ENCODE assay signal across 8 mouse cellular contexts in genomic region chr3:101713138-101713638, GRCm38 (mm10).
DNase-seq lines count a peak whose midpoint lies in the region; ATAC-seq lines count a peak whose summit lies in the region.

No protein-coding gene starts in this region.

- H3K4me3 ChIP-seq in lung, embryonic 16.5 days (ENCODE audit: low read length) = no peak overlapping the region
- no peak overlapping the region for H3K4me3 ChIP-seq in forebrain, embryonic 11.5 days (ENCODE audit: low read depth, low read length)
- H3K4me3 ChIP-seq in midbrain, embryonic 16.5 days (ENCODE audit: low read depth, low read length) = no peak overlapping the region

- 22% methylated on average over 11 of the region's 11 CpGs for WGBS in lung, embryonic 16.5 days
- 24% methylated on average over 11 of the region's 11 CpGs for WGBS in forebrain, embryonic 11.5 days
- 17% methylated on average over 11 of the region's 11 CpGs for WGBS in midbrain, embryonic 16.5 days

- no peaks in the 10 kb centered on the region for H3K9me3 ChIP-seq in lung, embryonic 16.5 days (ENCODE audit: control insufficient read depth, low read length)
- no peaks in the 10 kb centered on the region for H3K9me3 ChIP-seq in forebrain, embryonic 11.5 days (ENCODE audit: control insufficient read depth, low read length)
- no peaks in the 10 kb centered on the region for H3K9me3 ChIP-seq in midbrain, embryonic 16.5 days (replicated peaks; ENCODE audit: control insufficient read depth, low read length, poor library complexity, severe bottlenecking)

- peak overlapping the region; percentile 47 for H3K27ac ChIP-seq in lung, embryonic 16.5 days (ENCODE audit: low read length)
- H3K27ac ChIP-seq in forebrain, embryonic 11.5 days (ENCODE audit: low read depth, low read length) = no peak overlapping the region
- 0 out of 2 replicates have a peak overlapping the region, but pooled peaks have one; percentile 11 for H3K27ac ChIP-seq in midbrain, embryonic 16.5 days (ENCODE audit: low read length)

- peak overlapping the region; percentile 52 for H3K9ac ChIP-seq in lung, embryonic 16.5 days (ENCODE audit: low read length)
- H3K9ac ChIP-seq in forebrain, embryonic 11.5 days (ENCODE audit: low read length) = 0 out of 2 replicates have a peak overlapping the region, but pooled peaks have one; percentile 5
- H3K9ac ChIP-seq in midbrain, embryonic 16.5 days (ENCODE audit: low read depth, low read length) = no peak overlapping the region

- intact Hi-C loops in heart, postnatal 10 days (cut with DNase I) = loop anchor here (5.0 kb wide), 2 partner anchors 69 to 221 kb away; no protein-coding TSS in a partner anchor

- H3K36me3 ChIP-seq in lung, embryonic 16.5 days (ENCODE audit: control insufficient read depth, insufficient read depth, low read length) = no peaks in the 10 kb centered on the region
- H3K36me3 ChIP-seq in forebrain, embryonic 11.5 days (ENCODE audit: control insufficient read depth, insufficient read depth, low read length) = no peaks in the 10 kb centered on the region
- H3K36me3 ChIP-seq in midbrain, embryonic 16.5 days (ENCODE audit: control insufficient read depth, insufficient read depth, low read length) = no peaks in the 10 kb centered on the region

- no peaks in the 10 kb centered on the region for H3K27me3 ChIP-seq in lung, embryonic 16.5 days (ENCODE audit: control insufficient read depth, insufficient read depth, low read depth, low read length)
- H3K27me3 ChIP-seq in forebrain, embryonic 11.5 days (ENCODE audit: control insufficient read depth, insufficient read depth, low read length) = no peaks in the 10 kb centered on the region
- no peaks in the 10 kb centered on the region for H3K27me3 ChIP-seq in midbrain, embryonic 16.5 days (ENCODE audit: control insufficient read depth, insufficient read depth, low read depth, low read length)

- DNase-seq in lung, postnatal 25 days (ENCODE audit: low spot score) = no peak
- DNase-seq in forebrain, embryonic 11.5 days (ENCODE audit: low spot score) = peak; percentile 57
- DNase-seq in heart, postnatal 10 days = peak; percentile 72 to 75
- DNase-seq in layer of hippocampus, postnatal 14 days (ENCODE audit: low spot score in 2 of 2) = no peak
- no peak for DNase-seq in frontal cortex, postnatal 14 days (ENCODE audit: low spot score in 2 of 2)
- no peak for DNase-seq in urinary bladder, postnatal 14 days (ENCODE audit: low spot score)

- ATAC-seq in lung, embryonic 16.5 days (ENCODE audit: low read depth) = peak; percentile 44; the same call in 1 of the 2 replicates
- no peak for ATAC-seq in forebrain, embryonic 11.5 days (replicated peaks; ENCODE audit: low FRiP score)
- 0 out of 2 replicates have a peak, but pooled peaks have one; percentile 43 for ATAC-seq in midbrain, embryonic 16.5 days

- 0 out of 2 replicates have a peak overlapping the region, but pooled peaks have one; percentile 18 for H3K4me2 ChIP-seq in lung, embryonic 16.5 days (ENCODE audit: low read depth, low read length)
- no peak overlapping the region for H3K4me2 ChIP-seq in forebrain, embryonic 11.5 days (ENCODE audit: low read depth, low read length, severe bottlenecking)
- peak overlapping the region; percentile 26; the same call in 1 of the 2 replicates for H3K4me2 ChIP-seq in midbrain, embryonic 16.5 days (ENCODE audit: low read length)

- H3K4me1 ChIP-seq in lung, embryonic 16.5 days (replicated peaks; ENCODE audit: control insufficient read depth, insufficient read depth, low read length) = peaks cover 25% of the 10 kb centered on the region
- peaks cover 14% of the 10 kb centered on the region for H3K4me1 ChIP-seq in forebrain, embryonic 11.5 days (replicated peaks; ENCODE audit: control insufficient read depth, insufficient read depth, low read length)
- H3K4me1 ChIP-seq in midbrain, embryonic 16.5 days (ENCODE audit: control insufficient read depth, insufficient read depth, low read length) = peaks cover 22% of the 10 kb centered on the region

Comparison
In these comparisons a context has a peak if more than half of its experiments do, and no peak if none do; other contexts are left out.
1. DNase-seq: peak in forebrain, embryonic 11.5 days (single experiment) and heart, postnatal 10 days (2 of 2); none in lung, postnatal 25 days (single experiment), layer of hippocampus, postnatal 14 days (0 of 2), frontal cortex, postnatal 14 days (0 of 2) and urinary bladder, postnatal 14 days (single experiment).